Mouse (Mus musculus): Measurements from ENCODE around the gene B4galt4.

The B4galt4 gene

DNA sequence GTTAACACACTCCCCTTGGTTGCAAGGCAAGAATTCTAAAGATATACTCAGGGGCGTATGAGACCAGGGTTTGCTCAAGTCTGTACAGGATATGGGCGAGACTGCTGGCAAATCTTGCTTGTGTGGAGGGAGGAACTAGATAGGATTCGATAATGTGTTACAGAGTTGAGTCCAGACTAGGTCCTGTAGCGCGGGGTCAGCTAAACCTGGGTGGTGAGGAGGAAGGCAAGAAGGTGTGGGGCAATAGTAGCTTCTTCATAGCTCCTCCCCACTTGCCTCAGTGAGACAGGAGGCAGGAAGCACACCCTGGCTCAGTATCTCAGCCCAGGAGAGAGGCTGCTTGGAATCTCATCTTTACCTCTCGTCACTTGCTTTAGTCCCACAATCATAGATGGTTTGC is 12.9 kb upstream of the B4galt4 start:
- DNase-seq: no peak

DNA sequence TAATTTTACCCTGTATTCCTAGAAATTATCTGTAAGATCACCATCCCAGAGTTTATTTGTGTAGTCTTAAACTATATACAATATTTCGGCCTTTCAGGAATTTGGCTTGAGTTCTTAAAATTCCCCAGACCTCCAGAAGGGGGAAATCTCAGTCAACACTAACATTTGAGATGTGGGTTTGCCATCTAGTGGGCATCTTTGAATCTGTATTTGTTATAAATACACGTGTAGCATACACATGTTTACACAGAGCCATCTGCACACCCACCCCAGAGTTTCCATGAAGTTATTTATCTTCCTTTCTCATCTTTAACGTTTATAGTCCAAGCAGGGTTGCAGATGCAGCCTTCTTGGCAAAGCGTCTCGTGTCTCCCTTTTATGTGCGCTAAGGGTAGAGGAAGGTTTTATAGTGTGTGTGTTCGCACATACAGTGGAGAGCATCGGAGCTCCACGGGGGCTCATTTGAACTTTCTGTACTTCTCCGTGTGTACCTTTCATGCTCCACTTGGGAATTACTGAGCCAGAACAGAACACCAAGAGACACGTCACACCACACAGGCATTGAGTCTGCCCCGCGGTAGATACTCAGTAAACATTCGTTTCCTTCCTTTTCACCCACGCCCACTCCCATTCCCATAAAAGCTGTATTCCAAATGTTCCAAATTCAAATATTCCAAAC is 12.3 kb upstream of the B4galt4 start:
- peak; percentile 55 to 75 for DNase-seq

DNA sequence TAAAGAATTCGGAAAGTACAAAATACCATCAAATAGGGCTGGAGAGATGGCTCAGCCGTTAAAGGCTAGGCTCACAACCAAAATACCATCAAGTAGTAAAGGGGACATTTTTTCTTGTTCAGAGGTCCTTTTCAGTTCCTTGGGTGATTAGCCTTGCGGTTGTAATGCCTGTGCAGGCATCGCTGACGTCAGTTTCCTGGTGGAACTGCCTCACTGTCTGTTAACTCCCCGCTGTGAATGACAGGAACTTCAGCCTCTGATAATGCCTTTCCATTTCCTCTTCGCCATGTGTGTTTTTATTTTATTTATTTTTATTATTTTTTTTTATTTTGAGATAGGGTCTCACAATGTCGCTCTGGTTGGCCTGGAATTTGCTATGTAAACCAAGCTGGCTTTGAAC is 11.1 kb upstream of the B4galt4 start:
- DNase-seq: no peak

DNA sequence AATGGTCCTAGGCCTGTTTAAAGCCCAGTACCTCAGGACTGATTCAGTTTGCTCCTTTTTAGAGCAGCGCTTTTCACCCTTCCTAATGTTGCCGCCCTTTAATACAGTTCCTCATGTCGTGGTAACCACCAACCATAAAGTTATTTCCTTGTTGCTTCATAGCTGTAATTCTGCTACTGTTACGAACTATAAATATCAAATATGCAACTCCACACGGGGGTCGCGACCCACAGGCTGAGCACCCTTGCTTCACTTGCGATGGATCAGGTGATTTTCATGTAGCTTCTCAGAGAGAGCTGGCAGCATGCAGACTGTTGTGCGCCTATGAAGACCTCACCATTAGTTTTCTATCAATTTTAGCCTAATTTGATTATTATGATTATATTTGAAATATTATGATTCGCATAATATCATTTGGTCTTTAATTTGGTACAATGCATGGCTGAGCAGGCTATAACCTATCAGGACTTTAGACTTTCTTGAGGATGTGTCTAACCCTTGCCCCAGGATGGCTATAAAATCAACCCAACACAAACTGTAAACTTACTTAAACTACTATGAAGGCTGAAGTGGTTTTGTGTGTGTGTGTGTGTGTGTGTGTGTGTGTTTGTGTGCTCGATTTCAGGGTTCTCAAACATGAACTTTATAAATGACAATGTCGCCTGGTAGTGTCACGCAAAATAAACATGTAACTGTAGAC is 710 bp upstream of the B4galt4 start:
- no peak for DNase-seq

DNA sequence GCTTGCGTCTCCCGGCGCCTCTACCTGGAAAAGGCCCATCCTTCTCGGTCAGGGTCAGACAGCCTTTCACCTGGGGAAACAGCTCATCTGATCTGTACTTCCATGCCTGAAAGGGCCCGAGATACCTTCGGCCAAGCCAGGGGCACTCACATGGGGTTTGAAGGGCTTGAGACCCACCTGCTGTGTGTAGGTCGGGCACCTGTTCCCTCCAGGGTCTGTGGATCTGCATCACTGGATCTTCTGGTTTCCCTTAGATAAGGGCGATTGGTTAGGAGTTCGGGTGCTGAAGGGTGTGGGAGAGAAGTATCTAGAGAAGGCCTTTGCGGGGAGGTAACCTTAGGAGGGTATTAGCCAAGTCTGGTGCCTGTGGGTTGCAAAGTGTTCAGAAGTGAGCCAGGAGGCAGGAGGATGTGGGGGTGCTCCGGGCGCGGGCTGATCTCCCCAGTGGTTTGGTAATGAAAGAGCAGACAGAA is 631 bp downstream of the B4galt4 start:
- DNase-seq: peak; percentile 34 to 47

DNA sequence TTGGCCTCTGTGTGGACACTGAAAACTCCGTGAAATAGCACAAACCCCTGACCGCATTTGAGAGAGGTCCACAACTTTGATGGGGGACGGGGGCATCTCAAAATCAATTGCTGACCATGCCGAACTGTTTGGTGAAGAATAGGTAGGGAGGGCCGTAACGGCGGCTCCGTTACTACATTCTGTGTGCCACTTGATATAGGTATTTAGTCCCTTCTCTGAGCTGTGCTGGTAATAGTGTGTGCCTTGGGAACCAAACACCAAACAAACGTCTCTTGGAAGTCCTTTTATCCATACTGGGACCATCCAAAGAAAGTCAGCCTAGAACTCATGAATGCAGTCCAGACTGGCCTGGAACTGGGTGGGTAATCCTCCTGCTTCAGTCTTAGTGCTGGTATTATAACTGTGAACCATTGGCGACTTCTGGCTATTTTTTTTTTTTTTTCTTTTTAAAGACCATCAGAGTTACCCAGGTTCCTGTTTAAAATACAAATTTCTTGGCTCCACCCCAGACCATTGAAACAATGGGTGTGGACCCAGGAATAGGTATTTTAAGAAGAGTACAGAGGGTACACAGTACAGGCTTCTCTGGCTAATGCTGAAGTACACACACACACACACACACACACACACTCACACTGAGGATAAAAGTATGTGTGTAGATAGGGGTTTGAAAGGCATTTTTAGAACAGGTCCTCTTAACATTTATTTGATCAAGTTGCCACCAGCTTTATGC is 2.0 kb downstream of the B4galt4 start:
- DNase-seq: no peak

DNA sequence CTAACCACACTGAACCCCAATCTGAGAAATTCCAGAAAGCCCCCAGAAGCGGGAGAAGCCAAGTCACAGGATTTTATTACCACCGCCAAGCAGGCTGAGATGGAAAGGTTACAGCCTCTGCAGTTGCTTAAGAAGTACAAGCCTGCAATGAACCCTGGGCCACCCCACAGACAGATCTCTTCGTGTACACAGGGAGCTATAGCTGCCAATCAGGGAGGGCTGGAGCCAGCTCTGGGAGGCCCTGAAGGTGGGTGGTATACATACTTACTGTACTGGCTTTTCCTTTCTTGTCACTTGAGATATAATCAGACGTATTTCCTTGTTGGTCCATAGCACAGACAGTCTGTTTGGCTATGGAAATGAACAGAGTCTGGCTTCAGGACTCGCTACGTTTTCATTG is 8.7 kb downstream of the B4galt4 start:
- DNase-seq: no peak

DNA sequence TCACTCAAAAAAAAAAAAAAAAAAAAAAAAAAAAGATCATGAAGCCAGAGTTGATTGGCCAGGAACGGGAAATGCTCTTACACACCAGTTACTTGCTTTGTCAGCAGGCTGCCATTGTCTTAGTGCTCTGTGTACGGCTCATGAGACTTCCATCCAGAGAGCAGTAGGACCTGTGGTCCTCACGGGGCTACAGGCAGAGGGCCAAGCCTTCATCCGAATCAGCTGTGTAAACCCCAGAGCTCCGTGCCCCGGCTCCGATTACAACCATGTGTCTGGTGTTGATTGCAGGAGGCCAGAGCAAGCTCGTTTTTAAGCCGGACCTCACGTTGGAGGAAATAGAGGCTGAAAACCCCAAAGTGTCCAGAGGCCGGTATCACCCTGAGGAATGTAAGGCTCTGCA is 11.6 kb downstream of the B4galt4 start:
- DNase-seq: peak in 1 of 2 experiments; percentile 22

DNA sequence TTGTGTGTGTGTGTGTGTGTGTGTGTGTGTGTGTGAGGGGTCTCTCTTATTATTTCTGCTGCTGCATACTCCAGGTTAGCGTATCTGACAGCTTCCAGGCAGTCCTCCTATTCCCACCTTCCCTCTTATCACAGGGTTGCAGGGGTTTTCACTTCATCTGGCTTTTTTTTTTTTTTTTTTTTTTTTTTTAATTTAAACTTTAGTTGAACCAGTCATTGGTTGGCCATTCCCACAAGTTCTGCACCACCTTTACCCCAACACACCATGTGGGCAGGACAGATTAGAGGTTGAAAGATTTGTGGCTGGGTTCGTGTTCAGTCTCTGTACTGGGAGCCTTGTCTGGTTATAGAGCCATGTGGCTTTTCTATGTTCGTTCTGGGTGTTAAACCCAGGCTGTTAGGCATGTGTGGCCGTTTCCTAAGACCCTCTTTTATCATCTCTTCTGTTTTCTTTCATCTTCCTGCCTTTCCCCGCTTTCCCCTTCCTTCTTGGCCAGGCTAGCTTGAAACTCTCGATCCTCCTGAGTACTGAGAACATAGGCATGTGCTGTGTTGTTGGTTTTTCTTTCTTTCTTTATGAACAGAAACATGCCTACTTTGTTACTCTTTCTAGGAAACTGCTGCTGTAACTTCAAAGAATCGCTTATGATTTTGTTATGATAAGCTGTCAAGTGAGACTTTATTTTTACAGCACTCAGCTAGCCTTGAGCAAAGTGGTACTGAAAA is 13.6 kb downstream of the B4galt4 start:
- no peak for DNase-seq

DNA sequence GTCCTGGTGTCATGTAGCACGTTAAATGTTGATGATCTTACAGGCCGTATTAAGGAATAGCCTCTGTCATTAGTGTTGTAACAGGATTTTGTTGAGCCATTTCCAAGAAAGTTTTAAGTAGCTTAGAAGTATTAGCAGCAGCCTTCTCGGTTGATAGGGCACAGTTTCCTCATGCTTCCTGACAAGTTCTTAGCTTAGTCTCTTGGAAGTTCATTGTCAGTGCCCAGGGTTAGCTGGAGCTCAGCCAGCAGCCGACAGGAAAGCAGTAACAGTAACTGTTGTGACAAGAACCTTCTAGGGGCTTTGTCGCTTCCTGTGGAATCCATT is 14.1 kb downstream of the B4galt4 start:
- peak in 1 of 2 experiments; percentile 22 for DNase-seq

DNA sequence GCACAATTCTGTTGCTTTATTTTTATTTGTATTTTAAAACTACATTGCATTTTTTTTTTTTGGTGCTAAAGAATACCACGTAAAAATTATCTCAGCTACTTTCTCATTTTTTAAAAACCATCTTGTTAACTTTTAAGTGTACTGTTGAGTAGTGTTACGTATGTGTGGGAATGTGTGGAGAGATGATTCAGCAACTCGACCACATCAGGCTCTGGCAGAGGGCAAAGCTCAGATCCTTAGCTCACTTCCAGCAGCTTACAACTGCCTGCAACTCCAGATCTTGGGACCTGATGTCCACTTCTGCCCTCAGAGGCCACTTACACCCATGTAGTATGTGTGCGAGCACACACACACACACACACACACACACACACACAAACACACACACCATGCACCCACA is 14.5 kb downstream of the B4galt4 start:
- DNase-seq: no peak

DNA sequence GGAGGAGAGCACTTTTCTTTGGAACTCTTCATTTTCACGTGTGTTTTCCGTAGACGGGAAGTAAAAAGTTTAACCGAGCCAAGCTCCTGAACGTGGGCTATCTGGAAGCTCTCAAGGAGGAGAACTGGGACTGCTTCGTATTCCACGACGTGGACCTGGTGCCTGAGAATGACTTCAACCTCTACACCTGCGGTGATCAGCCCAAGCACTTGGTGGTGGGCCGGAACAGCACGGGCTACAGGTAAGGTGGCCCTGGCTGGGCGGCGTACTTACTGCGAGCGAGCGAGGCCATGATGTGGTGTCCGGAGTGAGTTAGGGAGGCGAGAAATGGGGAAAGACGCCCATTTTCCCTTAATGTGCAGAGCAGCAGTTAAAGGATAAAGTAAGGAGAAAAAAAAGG is 15.6 kb downstream of the B4galt4 start:
- no peak for DNase-seq

DNA sequence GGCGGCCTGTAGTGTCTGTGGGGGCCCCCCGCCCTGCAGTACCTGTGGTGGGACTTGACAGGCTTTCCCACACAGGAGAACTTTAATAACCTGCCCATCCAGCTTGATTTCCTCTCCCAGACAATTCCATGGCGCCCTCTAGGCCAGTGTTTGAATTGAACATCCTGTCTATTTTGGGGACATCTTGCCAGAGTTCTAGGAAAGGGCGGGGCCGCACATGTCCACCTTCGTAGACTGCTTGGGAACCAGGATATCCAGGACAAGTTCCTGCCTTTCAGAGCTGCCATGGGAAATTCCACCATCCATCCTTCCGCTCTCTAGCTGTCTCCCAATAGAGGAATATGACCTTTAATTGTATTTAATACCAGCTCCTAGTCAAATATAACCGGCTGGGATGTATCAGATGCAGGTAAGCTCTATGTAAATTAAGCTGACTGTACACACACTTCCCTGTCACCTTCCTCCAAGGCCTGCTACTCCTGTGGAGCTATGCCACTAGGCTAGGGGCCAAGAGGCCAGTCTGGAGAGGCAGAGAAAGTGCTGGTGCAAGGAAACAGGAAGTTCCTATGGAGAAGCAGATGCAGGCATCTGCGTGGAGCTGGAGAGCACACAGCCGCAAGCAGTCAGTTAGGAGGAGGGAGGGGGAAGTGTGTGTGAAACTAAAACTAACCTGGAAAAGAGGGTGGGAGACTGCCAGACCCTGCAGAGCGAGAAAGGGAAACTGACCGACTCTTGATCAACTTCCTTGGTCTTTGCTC is 16.2 kb downstream of the B4galt4 start:
- no peak for DNase-seq

DNA sequence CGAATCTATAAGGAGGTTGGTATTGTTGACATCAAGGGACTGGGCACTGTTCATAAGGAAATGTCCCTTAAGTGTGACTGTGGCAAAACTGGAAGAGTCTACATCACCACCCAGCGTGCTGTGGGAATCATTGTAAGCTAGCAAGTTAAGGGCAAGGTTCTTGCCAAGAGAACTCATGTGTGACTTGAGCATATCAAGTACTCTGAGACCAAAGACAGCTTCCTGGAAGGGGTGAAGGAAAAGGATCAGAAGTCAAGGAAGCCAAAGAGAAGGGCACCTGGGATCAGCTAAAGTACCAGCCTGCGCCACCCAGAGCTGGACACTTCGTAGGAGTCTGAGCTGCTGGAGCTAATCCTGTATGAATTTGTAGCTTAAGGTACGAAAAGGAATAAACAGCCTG is 18.2 kb downstream of the B4galt4 start:
- DNase-seq: no peak

DNA sequence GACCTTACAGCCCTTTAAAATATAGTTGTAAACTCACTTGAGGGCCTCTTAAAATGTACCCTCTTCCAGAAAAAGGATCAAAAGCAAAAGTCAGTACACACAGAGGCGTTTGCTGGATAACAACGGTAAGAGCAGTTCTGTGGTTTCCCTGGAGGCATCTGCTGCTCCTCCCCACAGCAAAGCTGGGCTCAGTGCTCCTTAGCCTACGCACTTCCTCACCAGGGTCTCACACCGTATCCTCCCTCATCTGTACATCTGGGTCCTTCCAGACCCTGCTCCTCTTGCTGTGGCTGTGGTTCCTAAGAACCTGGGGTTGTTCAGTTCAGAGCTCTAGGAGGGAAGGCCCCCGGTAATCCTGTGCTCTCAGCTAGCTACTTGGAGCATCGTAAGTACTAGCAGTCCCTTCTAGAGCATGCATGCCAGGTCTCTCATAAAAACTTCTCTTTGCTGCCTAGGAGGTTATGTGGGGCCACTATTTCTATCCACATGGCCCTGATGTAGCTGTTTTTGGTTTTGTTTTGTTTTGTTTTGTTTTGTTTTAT is 18.8 kb downstream of the B4galt4 start:
- no peak for DNase-seq

DNA sequence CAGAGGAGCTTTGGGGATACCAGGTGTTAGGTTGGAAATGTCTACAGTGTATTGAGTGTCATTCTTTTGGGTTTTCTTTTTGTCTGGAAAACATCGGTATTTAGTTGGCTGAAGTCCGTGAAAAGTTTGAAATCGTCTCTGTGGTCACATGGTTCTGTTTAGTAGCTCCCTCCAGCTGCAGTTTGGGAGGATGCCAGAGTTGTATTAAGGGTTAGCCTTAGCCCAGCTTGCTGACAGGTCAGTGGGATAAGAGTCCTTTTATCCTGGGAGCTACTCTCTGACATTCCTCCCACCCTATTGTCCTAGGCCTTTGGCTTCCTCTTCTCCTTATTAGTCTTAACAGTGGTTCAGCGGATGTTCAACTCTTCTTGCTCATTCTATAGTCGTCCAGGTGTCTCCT is 19.9 kb downstream of the B4galt4 start:
- no peak for DNase-seq

DNA sequence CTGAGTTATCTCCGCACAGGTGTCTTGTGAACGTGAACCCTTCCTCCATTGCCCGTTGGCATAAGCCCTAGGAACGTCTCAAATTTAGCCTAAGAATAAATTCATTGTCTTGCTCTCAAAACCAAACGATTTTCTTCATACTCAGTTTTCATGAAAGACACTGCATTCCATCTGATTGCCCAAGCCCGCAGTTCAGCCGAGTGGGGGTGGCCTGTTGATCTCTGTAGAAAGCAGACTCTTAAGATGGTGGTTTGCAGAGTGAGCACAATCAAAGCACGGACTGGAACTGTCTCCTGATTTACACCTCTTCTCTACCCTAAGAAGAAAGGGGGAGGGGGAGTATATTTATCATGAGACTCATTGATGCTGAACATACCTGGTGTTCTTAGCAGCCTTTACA is 20.3 kb downstream of the B4galt4 start:
- DNase-seq: no peak

DNA sequence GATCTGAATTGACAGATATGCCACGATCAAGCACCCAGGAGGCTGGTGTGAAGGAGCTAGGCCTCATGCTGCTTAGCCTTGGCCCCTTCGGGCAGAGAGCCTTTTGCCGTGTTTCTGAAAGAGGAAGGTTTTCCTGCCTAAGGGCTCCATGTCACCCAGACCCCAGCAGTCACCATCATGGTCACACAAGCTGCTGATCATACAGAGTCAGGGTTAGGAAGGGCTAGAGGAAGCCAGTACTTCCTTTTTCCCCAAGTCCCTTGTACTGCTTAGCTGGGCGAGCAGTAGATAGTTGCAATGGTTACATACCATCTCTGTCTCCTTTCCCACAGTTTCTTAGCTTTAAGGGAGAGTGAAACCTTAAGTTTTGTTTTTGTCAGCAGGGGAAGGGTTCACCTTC is 21.4 kb downstream of the B4galt4 start:
- no peak for DNase-seq

DNA sequence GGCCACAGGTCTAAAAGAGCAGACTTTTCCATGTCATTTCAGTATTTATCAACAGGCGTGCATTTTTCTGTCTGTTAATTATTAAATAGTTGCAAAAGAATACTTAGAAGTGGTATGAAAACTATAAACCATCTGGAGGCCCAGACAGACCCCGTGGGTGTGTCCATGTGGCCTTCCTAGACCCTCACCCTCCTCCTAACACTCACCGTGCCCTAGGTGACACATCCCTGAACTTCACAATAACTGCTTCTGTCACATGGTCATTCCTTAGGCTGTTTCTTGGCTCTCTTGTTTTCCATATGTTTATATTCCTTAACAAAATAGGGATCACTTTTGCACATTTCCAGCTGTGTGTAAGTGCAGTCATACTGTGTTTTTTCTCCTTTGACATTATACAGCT is 24.6 kb downstream of the B4galt4 start:
- DNase-seq: no peak

DNA sequence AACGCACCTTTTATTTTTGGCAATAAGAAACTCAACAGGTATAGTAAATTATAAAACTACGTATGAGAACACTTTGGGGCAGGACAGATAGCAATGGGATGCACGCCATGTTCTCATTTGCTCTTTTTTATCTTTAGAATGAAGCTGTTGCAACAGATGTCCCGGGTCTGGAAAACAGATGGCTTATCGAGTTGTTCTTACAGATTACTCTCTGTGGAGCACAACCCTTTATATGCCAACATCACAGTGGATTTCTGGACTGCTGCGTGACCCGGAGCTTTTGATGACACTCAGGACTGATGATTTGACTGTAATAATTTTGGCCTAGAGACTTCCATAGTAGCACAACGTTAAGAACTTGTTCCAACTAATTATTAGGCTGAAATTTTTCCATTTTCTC is 25.7 kb downstream of the B4galt4 start:
- peak in 1 of 2 experiments; percentile 30 for DNase-seq

DNA sequence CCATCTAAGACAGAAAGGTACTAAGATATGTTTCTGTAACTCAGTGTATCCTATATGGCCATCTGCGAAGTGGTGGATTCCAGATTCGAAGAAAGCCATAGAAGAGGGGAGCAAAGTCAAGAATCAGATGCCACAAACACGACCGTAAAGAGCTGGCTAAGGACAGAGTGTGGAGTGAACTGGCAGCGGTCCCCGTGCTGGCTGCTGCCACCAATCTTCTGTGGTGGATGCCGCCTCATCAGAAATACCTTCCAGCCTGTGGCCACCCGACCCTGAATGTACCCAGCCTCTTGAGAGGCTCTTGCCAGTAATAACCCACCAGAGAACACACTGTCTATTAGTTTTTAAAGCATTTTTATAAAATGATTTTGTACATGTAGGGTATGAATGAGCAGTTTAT is 26.3 kb downstream of the B4galt4 start:
- DNase-seq: peak; percentile 55 to 74

DNA sequence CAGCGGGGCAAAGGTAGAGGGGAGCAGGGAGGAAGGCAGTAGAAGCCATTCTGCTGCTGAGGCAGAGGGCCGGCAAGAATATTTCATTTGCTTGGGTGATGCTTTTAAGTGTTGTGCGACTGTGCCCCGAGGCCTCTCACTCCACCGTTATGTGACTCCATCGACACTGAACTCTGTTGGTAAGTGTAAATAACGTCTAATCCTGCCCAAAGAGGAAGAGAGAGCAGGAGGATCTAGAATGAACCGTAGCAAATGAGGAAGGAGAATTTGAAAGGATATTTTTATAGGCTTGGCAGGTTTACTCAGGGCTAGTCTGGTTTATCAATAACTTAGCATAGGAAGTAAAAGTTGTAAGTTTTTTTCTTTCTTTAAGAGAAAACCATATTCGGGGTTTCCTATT is 27.5 kb downstream of the B4galt4 start:
- no peak for DNase-seq
